Mouse (Mus musculus): ENCODE data around the gene Slc48a1. TPM values are rescaled to one million over a fixed set of nuclear protein-coding genes. Genes with fewer than 3 reads are reported as not detected.

Slc48a1 gene
- polyA plus RNA-seq, 1 experiment from 2014 or later, result 90.1 TPM

- peak overlapping the region; percentile 20 for H3K9ac ChIP-seq
- H3K4me3 ChIP-seq, result peak overlapping the region; percentile 11; the same call in 1 of the 2 replicates
- ATAC-seq (replicated peaks), result no peak
- peak overlapping the region; percentile 35 for H3K4me2 ChIP-seq
- no peaks in the 10 kb centered on the region for H3K27me3 ChIP-seq (replicated peaks)
- no peaks in the 10 kb centered on the region for H3K9me3 ChIP-seq
- no peaks in the 10 kb centered on the region for H3K36me3 ChIP-seq (replicated peaks)
- no peak overlapping the region for H3K27ac ChIP-seq
- 15% methylated on average over 29 of the region's 29 CpGs for WGBS
- peaks cover 81% of the 10 kb centered on the region for H3K4me1 ChIP-seq
These were observed 47.0 kb downstream of the Slc48a1 start for GRCm38 (mm10) chr15:97825071-97825940.

DNA sequence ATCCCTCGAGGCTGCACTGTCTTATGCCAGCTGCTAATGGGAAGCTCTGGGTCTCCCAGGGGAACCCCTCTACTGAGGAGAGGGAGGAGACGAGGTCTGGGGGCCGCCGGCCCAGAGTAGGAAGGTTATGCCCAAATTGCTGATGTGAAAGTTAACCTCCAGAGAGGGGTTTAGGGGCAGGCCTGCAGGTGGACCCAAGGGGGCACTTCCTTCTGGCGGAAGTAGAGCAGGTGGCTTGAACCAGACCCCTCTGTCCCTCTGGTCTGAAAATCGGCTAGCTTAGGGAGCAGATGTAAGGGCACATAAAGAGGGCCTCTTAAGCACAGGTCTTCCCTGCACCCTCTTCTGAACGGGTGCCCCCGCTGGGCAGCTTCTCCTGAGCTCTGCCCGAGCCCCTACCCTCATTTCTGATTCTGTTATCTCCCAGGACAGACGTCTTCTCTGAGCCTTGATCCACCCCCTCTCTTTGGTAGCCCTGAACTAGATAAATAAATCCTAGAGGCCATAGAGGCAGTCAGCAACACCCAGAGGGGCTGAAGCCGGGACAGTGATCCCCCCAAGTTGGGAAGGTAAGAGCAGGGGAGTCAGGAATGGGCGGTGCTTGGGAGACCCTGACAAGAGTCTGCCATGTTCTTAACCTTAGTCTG lies 47.7 kb downstream of the Slc48a1 start:
- H3K4me1 ChIP-seq, result peaks cover 81% of the 10 kb centered on the region
- peak overlapping the region; percentile 20; the same call in 1 of the 2 replicates for H3K9ac ChIP-seq

DNA sequence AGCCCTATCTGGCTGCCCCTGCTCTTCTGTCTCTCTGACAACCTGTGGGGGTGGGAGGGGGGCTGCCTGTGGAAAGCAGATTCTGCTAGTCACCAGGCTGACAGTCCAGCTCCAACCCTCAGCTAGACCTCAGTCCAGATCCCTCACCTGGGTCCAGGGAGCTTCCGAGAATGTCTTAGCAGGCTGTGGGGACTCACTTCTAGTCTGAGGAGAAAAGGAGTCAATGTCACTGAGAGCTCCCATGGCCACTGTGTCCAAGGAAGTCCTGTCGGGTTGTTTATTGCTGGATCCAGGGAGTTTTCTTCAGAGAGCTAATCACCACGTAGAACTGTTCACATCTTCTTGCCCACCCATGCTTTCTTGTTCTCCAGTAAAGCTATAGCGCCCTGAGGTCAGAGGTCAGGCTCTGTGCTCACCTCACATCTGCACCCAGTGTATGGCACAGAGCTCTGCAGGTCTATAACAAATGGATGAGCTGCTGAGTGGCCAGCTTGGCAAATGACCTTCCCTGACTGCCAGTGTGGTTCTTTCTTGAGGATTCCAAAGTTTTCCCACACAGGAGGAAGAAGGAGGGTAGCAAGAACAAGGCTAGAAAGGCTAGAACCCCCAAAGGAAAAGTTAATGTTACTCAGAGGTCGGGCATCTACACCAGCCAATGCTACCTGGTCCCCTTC lies 48.4 kb downstream of the Slc48a1 start:
- Histone ChIP-seq H3K27ac (no peak overlapping the region), H3K4me3 (no peak overlapping the region), H3K9me3 (no peaks in the 10 kb centered on the region), H3K36me3 (replicated peaks) (no peaks in the 10 kb centered on the region), H3K4me1 (peaks cover 77% of the 10 kb centered on the region), H3K9ac (no peak overlapping the region), H3K27me3 (replicated peaks) (no peaks in the 10 kb centered on the region), H3K4me2 (no peak overlapping the region)
- 81% methylated on average over 5 of the region's 5 CpGs for WGBS
- ATAC-seq (replicated peaks), result no peak

More for the DNA sequence above, 47.7 kb downstream of the Slc48a1 start:
- Histone ChIP-seq H3K27ac (no peak overlapping the region), H3K4me2 (peak overlapping the region; percentile 35), H3K36me3 (replicated peaks) (no peaks in the 10 kb centered on the region), H3K4me3 (no peak overlapping the region), H3K9me3 (no peaks in the 10 kb centered on the region), H3K27me3 (replicated peaks) (no peaks in the 10 kb centered on the region)
- WGBS, result 33% methylated on average over 12 of the region's 12 CpGs
- ATAC-seq (replicated peaks), result no peak

DNA sequence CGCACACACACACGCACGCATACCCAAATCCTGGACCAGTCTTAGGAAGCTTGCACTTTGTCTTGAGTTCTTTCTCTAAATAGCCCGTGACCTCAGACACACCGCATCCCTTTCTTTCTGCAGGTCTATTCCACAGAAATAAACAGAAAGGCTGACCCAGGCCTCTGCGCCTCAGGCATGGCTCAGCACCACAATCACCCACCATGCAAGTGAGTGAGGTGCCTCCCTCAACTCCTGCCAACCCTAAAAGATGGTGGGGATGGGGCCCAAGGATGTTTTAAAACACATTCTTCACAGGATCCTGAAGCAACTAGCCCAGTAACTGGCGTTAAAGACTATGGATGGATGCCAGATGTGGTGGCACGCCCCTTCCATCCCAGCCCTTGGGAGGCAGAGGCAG lies 49.1 kb downstream of the Slc48a1 start:
- 89% methylated on average over 8 of the region's 8 CpGs for WGBS
- no peaks in the 10 kb centered on the region for H3K27me3 ChIP-seq (replicated peaks)
- H3K4me3 ChIP-seq, result no peak overlapping the region
- H3K4me2 ChIP-seq, result no peak overlapping the region
- H3K4me1 ChIP-seq, result peaks cover 77% of the 10 kb centered on the region
- no peaks in the 10 kb centered on the region for H3K36me3 ChIP-seq (replicated peaks)
- no peak overlapping the region for H3K27ac ChIP-seq
- H3K9ac ChIP-seq, result no peak overlapping the region
- no peak for ATAC-seq (replicated peaks)
- no peaks in the 10 kb centered on the region for H3K9me3 ChIP-seq

- Histone ChIP-seq H3K9ac (peak overlapping the region; percentile 26), H3K4me1 (peaks cover 77% of the 10 kb centered on the region), H3K4me3 (no peak overlapping the region; the same call in 1 of the 2 replicates), H3K27ac (0 out of 2 replicates have a peak overlapping the region, but pooled peaks have one; percentile 10), H3K9me3 (no peaks in the 10 kb centered on the region), H3K36me3 (replicated peaks) (no peaks in the 10 kb centered on the region), H3K27me3 (replicated peaks) (no peaks in the 10 kb centered on the region), H3K4me2 (peak overlapping the region; percentile 84)
- ATAC-seq (replicated peaks), result no peak
- WGBS, result 46% methylated on average over 6 of the region's 6 CpGs
These were observed 50.0 kb downstream of the Slc48a1 start for GRCm38 (mm10) chr15:97828221-97828842.

GRCm38 (mm10) chr15:97828901-97829338 lies 50.6 kb downstream of the Slc48a1 start:
- Histone ChIP-seq H3K4me1 (peaks cover 72% of the 10 kb centered on the region), H3K4me2 (peak overlapping the region; percentile 84), H3K27ac (0 out of 2 replicates have a peak overlapping the region, but pooled peaks have one; percentile 11), H3K9ac (no peak overlapping the region), H3K9me3 (no peaks in the 10 kb centered on the region), H3K36me3 (replicated peaks) (no peaks in the 10 kb centered on the region), H3K4me3 (no peak overlapping the region; the same call in 1 of the 2 replicates), H3K27me3 (replicated peaks) (no peaks in the 10 kb centered on the region)
- 59% methylated on average over 5 of the region's 5 CpGs for WGBS
- no peak for ATAC-seq (replicated peaks)

DNA sequence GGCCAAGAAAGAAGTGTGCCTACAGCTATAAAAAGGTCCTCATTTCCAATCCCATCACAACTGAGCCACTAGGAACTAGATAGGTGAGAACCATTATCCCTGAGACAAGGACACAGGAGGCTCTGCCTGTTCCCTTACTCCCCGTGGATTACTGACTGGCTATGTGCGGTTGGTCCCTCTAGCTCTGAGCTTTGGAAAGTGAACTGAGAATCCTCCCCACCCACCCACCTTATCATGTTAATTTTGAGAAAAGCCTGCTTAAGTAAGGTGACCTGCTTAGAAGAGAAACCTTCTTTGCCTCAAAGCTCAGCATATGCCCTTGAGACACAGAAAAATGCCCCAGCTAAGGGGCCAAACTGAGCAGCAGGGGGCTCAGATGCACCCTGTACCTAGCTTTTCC lies 51.1 kb downstream of the Slc48a1 start:
- H3K9me3 ChIP-seq, result no peaks in the 10 kb centered on the region
- WGBS, result 51% methylated on average over 2 of the region's 2 CpGs
- no peaks in the 10 kb centered on the region for H3K27me3 ChIP-seq (replicated peaks)
- peak overlapping the region; percentile 99; the same call in 1 of the 2 replicates for H3K9ac ChIP-seq
- H3K4me1 ChIP-seq, result peaks cover 67% of the 10 kb centered on the region
- peak overlapping the region; percentile 11; the same call in 1 of the 2 replicates for H3K27ac ChIP-seq
- H3K4me2 ChIP-seq, result peak overlapping the region; percentile 84
- no peak for ATAC-seq (replicated peaks)
- peak overlapping the region; percentile 87; the same call in 1 of the 2 replicates for H3K4me3 ChIP-seq
- H3K36me3 ChIP-seq (replicated peaks), result no peaks in the 10 kb centered on the region

- Histone ChIP-seq H3K27me3 (replicated peaks) (no peaks in the 10 kb centered on the region), H3K4me1 (peaks cover 60% of the 10 kb centered on the region), H3K4me3 (peak overlapping the region; percentile 87), H3K4me2 (peak overlapping the region; percentile 84), H3K9me3 (no peaks in the 10 kb centered on the region), H3K36me3 (replicated peaks) (no peaks in the 10 kb centered on the region), H3K9ac (peak overlapping the region; percentile 99), H3K27ac (peak overlapping the region; percentile 96)
- 8% methylated on average over 12 of the region's 12 CpGs for WGBS
- no peak; the same call in 1 of the 2 replicates for ATAC-seq (replicated peaks)
These were observed 52.0 kb downstream of the Slc48a1 start for GRCm38 (mm10) chr15:97830253-97830787.

- H3K36me3 ChIP-seq (replicated peaks), result no peaks in the 10 kb centered on the region
- no peaks in the 10 kb centered on the region for H3K9me3 ChIP-seq
- peak overlapping the region; percentile 84 for H3K4me2 ChIP-seq
- peak overlapping the region; percentile 99 for H3K9ac ChIP-seq
- H3K27ac ChIP-seq, result peak overlapping the region; percentile 96
- no peaks in the 10 kb centered on the region for H3K27me3 ChIP-seq (replicated peaks)
- peaks cover 55% of the 10 kb centered on the region for H3K4me1 ChIP-seq
- peak; percentile 47; the same call in 1 of the 2 replicates for ATAC-seq (replicated peaks)
- H3K4me3 ChIP-seq, result peak overlapping the region; percentile 87
- under 1% methylated on average over 32 of the region's 39 CpGs for WGBS
These were observed 52.5 kb downstream of the Slc48a1 start for GRCm38 (mm10) chr15:97830788-97831241.

- no peaks in the 10 kb centered on the region for H3K9me3 ChIP-seq
- H3K36me3 ChIP-seq (replicated peaks), result no peaks in the 10 kb centered on the region
- H3K27ac ChIP-seq, result peak overlapping the region; percentile 96
- peak overlapping the region; percentile 84 for H3K4me2 ChIP-seq
- H3K4me1 ChIP-seq, result peaks cover 53% of the 10 kb centered on the region
- WGBS, result under 1% methylated on average over 56 of the region's 84 CpGs
- H3K4me3 ChIP-seq, result peak overlapping the region; percentile 87
- peak overlapping the region; percentile 99 for H3K9ac ChIP-seq
- peak; percentile 87 for ATAC-seq (replicated peaks)
- H3K27me3 ChIP-seq (replicated peaks), result no peaks in the 10 kb centered on the region
These were observed 53.1 kb downstream of the Slc48a1 start for GRCm38 (mm10) chr15:97831242-97831986.
